Comparison of ENCODE assay signal across 21 mouse cellular contexts in the genomic region with DNA sequence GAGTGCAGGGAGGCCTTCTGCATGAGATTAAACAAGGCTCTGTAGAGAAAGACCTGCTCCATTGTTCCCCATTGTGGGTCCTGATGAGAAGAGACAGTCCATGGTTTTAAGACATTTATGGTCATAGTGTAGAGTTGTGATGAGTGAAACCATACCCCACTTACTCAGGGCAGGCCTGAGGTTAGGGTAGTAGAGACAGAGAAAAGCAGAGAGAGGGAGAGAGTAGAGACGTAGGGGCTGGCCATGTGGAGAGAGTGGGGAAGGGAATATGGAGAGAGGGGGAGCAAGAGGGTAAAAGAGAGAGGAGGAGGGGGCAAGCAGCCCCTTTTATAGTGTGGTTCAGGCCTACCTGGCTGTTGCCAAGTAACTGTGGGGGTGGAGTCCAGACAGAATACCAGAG. TPM values are rescaled to one million over a fixed set of nuclear protein-coding genes. Genes with fewer than 3 reads are reported as not detected.
"Had no signal": no experiment of that assay in that cellular context is flagged by ENCODE, and none has a peak within 500 bp of the region (broad histone marks: within the 10 kb centered on the region; RNA-seq: fewer than 3 reads in every experiment).

No protein-coding gene starts in this region.

- DNase-seq: kidney, adult 9 months; kidney, postnatal 36 days; layer of hippocampus, adult 9-11 months; layer of hippocampus, postnatal 36 days; lung, adult 18-20 months; midbrain, embryonic 14.5 days; right cerebral cortex, adult 18-20 months; right cerebral cortex, postnatal 25 days; thymus, adult 18-20 months; thymus, postnatal 14 days had no signal

- H3K27me3 ChIP-seq: limb, embryonic 13.5 days; neural tube, embryonic 15.5 days had no signal

- H3K4me3 ChIP-seq: limb, embryonic 13.5 days; myocyte; neural tube, embryonic 15.5 days had no signal

- H3K9ac ChIP-seq: limb, embryonic 13.5 days; neural tube, embryonic 15.5 days had no signal

- H3K9me3 ChIP-seq: neural tube, embryonic 15.5 days had no signal

- H3K4me2 ChIP-seq: limb, embryonic 13.5 days; neural tube, embryonic 15.5 days had no signal

- H3K27ac ChIP-seq: kidney, postnatal 0 days; limb, embryonic 13.5 days; neural tube, embryonic 15.5 days had no signal

- H3K4me1 ChIP-seq: limb, embryonic 13.5 days; neural tube, embryonic 15.5 days had no signal

RNA-seq across cellular contexts. Expression of a gene that starts 36.3 kb away (rescaled TPM):
- total RNA-seq: layer of hippocampus, adult 18-20 months; layer of hippocampus, postnatal 36 days; left cerebral cortex, adult 8-10 months; left cerebral cortex, postnatal 25 days; liver, adult 2 months; megakaryocyte-erythroid progenitor cell, adult 5-6 weeks had no signal
- polyA plus RNA-seq: liver, adult 2 months; midbrain, embryonic 14.5 days; myocyte; neural tube, embryonic 11.5 days; small intestine, adult 2 months had no signal
